Mouse (Mus musculus): ENCODE data around the gene Sgms1. TPM values are rescaled to one million over a fixed set of nuclear protein-coding genes. Genes with fewer than 3 reads are reported as not detected.

The Sgms1 gene
- polyA plus RNA-seq, 1 experiment from 2014 or later: 19.2 TPM

DNA sequence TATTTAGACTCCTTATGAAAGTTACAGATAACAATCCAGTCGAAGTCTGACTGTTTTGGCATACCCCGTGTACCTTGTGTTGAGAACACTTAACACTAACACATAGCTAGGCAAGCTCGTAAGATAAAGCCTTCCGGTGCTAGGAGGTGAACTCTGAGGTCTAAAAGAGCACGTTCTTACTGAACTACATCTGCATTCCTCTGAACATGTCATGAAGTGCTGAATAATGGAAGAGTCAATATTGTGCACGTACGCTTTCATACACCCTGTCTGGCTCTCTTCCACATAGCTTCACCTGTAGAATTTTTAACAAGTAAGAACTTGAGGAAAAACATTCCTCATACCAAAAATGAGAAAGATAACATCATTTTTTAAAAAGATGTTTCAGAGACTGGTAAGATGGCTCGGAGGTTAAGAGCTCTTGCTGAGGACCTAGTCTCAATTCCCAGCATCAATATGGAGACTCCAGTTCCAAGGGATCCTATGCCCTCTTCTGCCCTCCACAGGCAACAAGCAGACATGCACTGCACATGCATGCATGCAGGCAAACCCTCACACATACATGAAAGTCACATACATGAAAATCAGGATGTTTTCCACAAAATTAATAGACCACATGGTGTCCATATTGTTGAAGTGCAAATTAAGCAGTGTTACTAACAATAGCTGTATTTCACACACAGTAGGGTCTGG lies 4.4 kb upstream of the Sgms1 start:
- ATAC-seq (ENCODE audit: low FRiP score): no peak
- Histone ChIP-seq H3K27me3 (no peaks in the 10 kb centered on the region), H3K27ac (no peak overlapping the region)

DNA sequence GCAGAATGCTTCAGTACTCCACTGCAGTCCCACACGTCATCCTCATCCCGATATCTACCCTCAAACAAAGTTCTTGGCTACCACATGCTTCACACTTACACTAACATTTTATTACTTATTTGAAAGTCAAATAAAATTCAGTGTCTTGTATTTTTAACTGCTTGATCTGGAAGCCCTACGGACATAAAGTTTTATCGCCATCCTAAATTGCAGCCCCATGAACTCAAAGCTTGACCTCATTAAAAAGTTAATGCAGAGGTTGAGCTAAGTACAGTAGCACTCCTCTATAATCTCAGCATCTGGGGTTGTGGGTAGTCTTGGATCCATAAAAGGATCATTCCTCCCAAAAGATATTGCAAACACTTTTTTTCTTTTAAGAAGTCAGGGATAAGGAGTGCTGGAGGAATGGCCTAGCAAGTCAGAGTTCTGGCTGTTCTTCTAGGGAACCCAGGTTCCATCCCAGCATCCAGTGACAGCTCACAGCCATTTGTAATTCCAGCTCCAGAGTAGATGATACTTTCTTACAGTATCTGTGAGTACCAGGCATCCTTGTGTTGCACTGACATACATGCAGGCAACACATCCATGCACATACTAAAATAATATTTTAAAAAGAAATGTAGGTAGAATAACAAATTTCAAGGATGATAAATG lies 3.7 kb upstream of the Sgms1 start:
- Histone ChIP-seq H3K9ac (no peak overlapping the region), H3K4me3 (no peak overlapping the region), H3K27ac (no peak overlapping the region), H3K36me3 (no peaks in the 10 kb centered on the region), H3K4me2 (replicated peaks) (no peak overlapping the region), H3K4me1 (peaks cover 6% of the 10 kb centered on the region), H3K9me3 (replicated peaks) (no peaks in the 10 kb centered on the region), H3K27me3 (no peaks in the 10 kb centered on the region)
- ATAC-seq (ENCODE audit: low FRiP score): no peak
- 91% methylated on average over 4 of the region's 4 CpGs for WGBS

More for the DNA sequence above, 4.4 kb upstream of the Sgms1 start:
- H3K9ac ChIP-seq: no peak overlapping the region
- no peak overlapping the region for H3K4me3 ChIP-seq
- H3K4me2 ChIP-seq (replicated peaks): no peak overlapping the region
- no peaks in the 10 kb centered on the region for H3K9me3 ChIP-seq (replicated peaks)
- no peaks in the 10 kb centered on the region for H3K36me3 ChIP-seq
- H3K4me1 ChIP-seq: peaks cover 6% of the 10 kb centered on the region
- 92% methylated on average over 8 of the region's 8 CpGs for WGBS

DNA sequence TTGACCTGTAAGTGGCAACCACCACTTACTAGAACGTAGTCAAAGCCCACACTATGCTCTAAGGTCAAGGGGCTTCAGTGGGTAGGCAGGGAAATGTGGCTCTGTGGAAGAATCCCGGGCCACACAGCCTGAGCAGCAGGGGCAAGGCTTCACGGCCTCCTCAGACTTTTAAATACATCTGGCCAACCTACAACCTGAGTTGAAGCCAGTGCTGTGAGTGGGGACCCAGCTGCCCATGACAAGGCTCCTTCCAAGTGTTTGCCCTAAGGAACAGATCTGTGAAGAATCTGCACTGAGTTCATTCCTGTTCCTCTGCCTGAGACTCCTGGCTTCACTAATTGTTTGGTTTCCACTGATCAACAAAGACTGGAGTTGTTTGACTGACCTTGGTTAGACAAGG lies 1.9 kb upstream of the Sgms1 start:
- no peak for ATAC-seq (ENCODE audit: low FRiP score)
- Histone ChIP-seq H3K9me3 (replicated peaks) (no peaks in the 10 kb centered on the region), H3K27ac (no peak overlapping the region), H3K4me1 (peaks cover 17% of the 10 kb centered on the region), H3K9ac (no peak overlapping the region), H3K27me3 (no peaks in the 10 kb centered on the region), H3K4me3 (no peak overlapping the region), H3K36me3 (no peaks in the 10 kb centered on the region), H3K4me2 (replicated peaks) (no peak overlapping the region)
- WGBS: 99% methylated on average over 3 of the region's 3 CpGs

DNA sequence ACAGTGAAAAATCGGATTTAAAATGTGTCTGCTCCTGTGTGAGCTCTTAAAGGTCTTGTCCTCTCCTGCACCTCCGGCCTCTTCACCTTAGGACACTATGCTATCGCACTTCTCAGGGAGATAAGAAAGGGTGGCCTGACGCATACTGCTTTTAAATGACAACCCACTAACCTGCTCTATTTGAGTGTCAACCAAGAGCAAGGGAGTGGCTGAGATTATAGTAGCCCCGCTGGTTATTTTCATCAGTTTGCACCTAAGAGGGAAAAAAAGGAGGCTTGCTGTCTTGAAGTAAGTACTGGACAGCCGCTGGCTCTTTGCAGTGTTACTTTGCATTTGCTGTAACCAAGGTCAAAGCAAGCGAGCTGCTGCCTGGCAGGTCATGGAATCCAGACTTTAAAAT lies 602 bp upstream of the Sgms1 start:
- H3K27me3 ChIP-seq: no peaks in the 10 kb centered on the region
- H3K9me3 ChIP-seq (replicated peaks): no peaks in the 10 kb centered on the region
- H3K27ac ChIP-seq: peak overlapping the region; percentile 96; the same call in 1 of the 2 replicates
- 82% methylated on average over 7 of the region's 7 CpGs for WGBS
- peak overlapping the region; percentile 85 for H3K4me3 ChIP-seq
- no peak for ATAC-seq (ENCODE audit: low FRiP score)
- H3K36me3 ChIP-seq: no peaks in the 10 kb centered on the region
- peaks cover 18% of the 10 kb centered on the region for H3K4me1 ChIP-seq
- peak overlapping the region; percentile 93 for H3K4me2 ChIP-seq (replicated peaks)
- H3K9ac ChIP-seq: peak overlapping the region; percentile 85

DNA sequence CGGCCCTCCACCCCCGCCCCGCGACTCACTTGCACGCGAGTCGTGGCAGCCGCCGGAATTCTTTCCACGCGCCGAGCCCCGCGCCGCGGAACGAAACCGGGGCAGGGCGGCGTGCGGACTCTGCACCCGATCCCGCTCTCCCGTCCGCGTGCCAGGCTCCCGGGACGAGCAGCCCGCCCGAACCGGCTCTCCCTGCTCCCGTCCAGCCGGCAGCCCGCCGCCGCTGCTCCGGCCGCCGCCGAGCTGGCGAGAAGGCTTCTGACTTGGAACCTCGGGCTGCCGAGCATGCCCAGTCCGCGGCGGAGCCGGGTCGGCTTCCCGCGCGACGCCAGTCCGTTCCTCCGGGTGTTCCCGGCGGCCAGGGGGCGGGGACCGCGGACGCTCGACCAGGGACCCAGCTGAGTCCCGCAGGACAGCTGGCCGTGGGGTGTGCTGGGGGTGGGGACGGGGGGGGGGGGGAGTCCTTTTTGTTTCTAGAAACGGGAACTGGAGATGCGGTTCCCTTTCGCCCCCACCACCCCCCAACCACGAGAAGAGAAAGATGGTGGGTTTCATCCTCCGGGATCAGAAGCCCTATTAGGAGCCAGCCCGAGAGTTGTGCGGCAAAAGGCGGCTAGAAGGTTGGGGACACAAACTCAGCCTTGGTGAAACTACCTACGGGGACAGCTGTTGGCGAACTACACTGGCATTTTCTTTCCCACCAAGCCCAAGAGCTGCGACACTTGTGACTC lies 1.2 kb downstream of the Sgms1 start:
- H3K9me3 ChIP-seq (replicated peaks): no peaks in the 10 kb centered on the region
- H3K36me3 ChIP-seq: no peaks in the 10 kb centered on the region
- H3K4me2 ChIP-seq (replicated peaks): peak overlapping the region; percentile 93
- H3K9ac ChIP-seq: peak overlapping the region; percentile 85
- peak overlapping the region; percentile 85 for H3K4me3 ChIP-seq
- peak overlapping the region; percentile 96 for H3K27ac ChIP-seq
- peaks cover 18% of the 10 kb centered on the region for H3K4me1 ChIP-seq
- no peaks in the 10 kb centered on the region for H3K27me3 ChIP-seq
- under 1% methylated on average over 60 of the region's 75 CpGs for WGBS
- ATAC-seq (ENCODE audit: low FRiP score): peak; percentile 92

DNA sequence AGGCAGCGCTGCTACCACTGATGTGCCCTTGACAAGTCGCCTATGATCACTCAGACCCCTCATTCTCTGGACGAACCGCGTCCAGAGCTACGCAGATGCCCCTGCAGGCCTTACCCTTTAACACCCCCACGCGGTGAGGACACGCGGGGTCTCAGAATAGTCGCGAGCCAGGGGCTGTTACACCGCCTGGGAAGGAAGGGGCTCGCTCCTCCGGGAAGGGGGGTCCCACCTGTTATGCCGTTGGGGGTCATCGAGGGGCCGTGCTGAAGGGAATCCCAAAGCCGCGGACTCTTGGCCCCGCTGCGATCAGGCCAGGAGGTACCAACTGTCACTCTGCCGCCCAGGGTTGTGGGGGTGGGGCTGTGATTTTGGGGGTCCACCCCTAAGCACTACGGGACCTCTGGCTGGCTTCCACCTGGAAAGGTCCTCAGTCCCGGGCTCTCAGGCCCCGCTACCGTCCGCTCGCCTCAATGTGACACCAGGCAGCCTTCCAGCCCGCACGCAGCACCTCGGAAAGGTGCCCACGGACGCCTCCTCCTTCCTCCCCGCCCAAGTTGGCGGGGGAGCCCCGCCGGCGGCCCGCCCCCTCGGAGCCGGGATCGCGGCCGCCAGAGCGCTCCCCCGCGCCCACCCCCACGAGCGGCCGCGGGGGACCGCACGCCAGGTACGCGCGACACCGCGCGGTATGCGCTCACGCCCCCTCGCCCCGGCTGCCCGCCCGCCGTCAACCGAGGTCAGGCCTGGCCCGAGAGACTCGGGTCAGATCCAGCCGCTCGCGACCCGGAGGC lies 1.9 kb downstream of the Sgms1 start:
- H3K4me3 ChIP-seq: peak overlapping the region; percentile 85
- H3K27me3 ChIP-seq: no peaks in the 10 kb centered on the region
- peak; percentile 44 for ATAC-seq (ENCODE audit: low FRiP score)
- peak overlapping the region; percentile 85 for H3K9ac ChIP-seq
- H3K4me2 ChIP-seq (replicated peaks): peak overlapping the region; percentile 93
- H3K27ac ChIP-seq: peak overlapping the region; percentile 96
- H3K36me3 ChIP-seq: no peaks in the 10 kb centered on the region
- no peaks in the 10 kb centered on the region for H3K9me3 ChIP-seq (replicated peaks)
- under 1% methylated on average over 62 of the region's 74 CpGs for WGBS
- H3K4me1 ChIP-seq: peaks cover 18% of the 10 kb centered on the region

DNA sequence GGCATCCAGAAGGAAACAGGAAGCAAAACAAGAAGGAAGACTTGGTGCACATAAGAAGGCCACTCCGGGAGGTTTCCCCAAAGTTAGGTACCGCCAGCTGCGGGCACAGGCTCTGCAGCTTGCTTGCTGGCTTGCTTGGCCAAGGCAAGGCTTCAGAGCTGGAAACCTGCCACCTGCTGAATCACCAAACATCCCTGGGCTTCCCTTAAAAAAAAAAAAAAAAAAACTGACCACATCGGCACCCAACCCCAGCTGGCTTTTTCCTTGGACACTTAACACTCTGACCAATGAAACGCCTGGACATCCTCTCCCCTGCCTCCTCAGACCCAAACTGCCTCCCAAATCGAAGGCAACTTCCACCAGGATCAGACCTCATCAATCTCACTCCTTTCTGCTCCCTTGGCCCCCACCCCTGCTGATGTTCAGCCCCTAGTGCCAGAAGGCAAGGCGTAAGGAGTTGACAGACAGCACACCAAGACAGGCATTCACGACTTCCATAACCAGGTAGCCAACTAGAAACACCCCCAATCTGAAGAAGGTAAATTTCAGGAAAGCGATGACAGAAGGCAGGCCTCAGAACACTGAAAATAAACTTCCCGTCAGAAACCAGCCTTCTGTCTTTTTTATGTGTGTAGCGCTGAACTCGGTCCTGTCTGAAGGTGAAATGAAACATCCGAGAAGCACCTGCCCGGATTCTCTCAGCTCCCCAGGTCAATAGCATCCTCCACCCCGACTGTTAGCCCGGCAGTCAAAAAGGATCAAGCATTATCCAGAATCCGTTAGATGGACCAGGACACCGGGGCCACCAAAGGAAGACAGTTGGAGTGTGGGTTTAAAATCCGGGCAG lies 2.7 kb downstream of the Sgms1 start:
- Histone ChIP-seq H3K9ac (peak overlapping the region; percentile 85), H3K27me3 (no peaks in the 10 kb centered on the region), H3K27ac (no peak overlapping the region), H3K36me3 (no peaks in the 10 kb centered on the region), H3K9me3 (replicated peaks) (no peaks in the 10 kb centered on the region), H3K4me1 (peaks cover 18% of the 10 kb centered on the region), H3K4me3 (peak overlapping the region; percentile 85), H3K4me2 (replicated peaks) (peak overlapping the region; percentile 93)
- 26% methylated on average over 19 of the region's 19 CpGs for WGBS
- ATAC-seq (ENCODE audit: low FRiP score): no peak

DNA sequence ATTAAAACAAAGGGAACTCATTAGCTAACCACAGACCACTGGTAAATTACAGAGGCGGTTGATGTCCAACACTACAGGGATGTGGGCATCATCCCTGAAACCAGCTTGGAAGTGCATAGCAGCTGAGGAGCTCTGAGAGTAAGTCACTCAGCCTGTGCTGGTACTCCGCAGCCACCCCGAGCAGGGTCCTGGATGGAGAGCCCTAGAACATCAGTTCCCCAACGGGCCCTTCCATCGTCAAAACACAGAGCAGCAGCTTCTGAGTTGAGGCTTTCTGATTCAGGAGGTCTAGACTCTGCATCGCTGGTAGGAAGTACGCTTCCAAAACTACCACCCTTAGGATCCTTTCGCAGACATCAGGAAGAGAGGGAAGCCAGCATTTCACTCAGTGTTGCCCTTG lies 5.8 kb downstream of the Sgms1 start:
- H3K4me3 ChIP-seq: no peak overlapping the region

DNA sequence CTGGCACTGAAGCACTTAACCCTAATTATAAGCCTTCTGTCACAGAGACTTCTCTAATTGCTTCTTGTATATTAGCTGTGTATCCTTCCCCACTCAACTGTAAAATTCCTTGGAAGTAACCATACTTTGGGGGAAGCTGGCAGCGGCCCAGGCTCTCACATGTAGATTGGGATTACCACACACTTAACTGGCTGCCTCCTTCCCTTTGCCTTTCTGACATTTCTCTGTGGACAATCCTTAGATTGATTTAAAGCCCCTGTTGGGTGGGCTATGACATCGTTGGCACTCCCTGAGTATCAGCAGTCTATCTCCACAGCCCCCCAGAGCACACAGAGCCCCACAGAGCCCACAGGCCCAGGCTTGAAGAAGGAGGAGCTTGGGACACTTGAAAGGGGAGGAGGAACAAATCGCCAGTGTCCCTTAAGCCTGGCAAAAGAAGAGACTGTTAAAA lies 8.0 kb downstream of the Sgms1 start:
- Histone ChIP-seq H3K4me3 (no peak overlapping the region), H3K27me3 (no peaks in the 10 kb centered on the region), H3K27ac (no peak overlapping the region), H3K36me3 (no peaks in the 10 kb centered on the region), H3K9ac (no peak overlapping the region), H3K4me1 (peaks cover 14% of the 10 kb centered on the region), H3K4me2 (replicated peaks) (no peak overlapping the region), H3K9me3 (replicated peaks) (no peaks in the 10 kb centered on the region)
- no peak for ATAC-seq (ENCODE audit: low FRiP score)
- WGBS: 76% methylated on average over 3 of the region's 3 CpGs

More for the DNA sequence above, 5.8 kb downstream of the Sgms1 start:
- no peak for ATAC-seq (ENCODE audit: low FRiP score)
- 96% methylated on average over 8 of the region's 8 CpGs for WGBS
- Histone ChIP-seq H3K36me3 (no peaks in the 10 kb centered on the region), H3K27ac (no peak overlapping the region), H3K9me3 (replicated peaks) (no peaks in the 10 kb centered on the region), H3K9ac (no peak overlapping the region), H3K4me2 (replicated peaks) (no peak overlapping the region), H3K4me1 (peaks cover 13% of the 10 kb centered on the region), H3K27me3 (no peaks in the 10 kb centered on the region)

DNA sequence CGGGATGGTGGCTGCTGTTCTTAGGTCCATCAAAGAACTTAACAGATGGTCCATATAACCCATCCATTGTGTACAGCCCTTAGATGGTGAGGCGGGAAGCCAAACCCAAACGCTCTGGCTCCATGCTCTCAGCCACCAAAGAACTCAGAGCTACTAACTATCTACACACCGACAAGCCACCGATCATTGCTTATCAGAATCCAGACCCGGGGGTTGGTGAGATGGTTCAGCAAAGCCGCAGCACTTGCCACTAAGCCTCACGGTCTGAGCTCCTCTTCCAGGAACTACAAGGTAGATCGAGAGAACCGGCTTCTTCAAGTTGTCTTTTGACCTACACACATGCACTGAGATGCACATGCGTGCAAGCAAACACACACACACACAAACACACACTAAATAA lies 8.8 kb downstream of the Sgms1 start:
- ATAC-seq (ENCODE audit: low FRiP score): no peak
- no peaks in the 10 kb centered on the region for H3K9me3 ChIP-seq (replicated peaks)
- 93% methylated on average over 11 of the region's 11 CpGs for WGBS
- H3K27me3 ChIP-seq: no peaks in the 10 kb centered on the region
- no peak overlapping the region for H3K9ac ChIP-seq
- peaks cover 11% of the 10 kb centered on the region for H3K4me1 ChIP-seq
- H3K27ac ChIP-seq: no peak overlapping the region
- no peaks in the 10 kb centered on the region for H3K36me3 ChIP-seq
- no peak overlapping the region for H3K4me2 ChIP-seq (replicated peaks)
- H3K4me3 ChIP-seq: no peak overlapping the region

DNA sequence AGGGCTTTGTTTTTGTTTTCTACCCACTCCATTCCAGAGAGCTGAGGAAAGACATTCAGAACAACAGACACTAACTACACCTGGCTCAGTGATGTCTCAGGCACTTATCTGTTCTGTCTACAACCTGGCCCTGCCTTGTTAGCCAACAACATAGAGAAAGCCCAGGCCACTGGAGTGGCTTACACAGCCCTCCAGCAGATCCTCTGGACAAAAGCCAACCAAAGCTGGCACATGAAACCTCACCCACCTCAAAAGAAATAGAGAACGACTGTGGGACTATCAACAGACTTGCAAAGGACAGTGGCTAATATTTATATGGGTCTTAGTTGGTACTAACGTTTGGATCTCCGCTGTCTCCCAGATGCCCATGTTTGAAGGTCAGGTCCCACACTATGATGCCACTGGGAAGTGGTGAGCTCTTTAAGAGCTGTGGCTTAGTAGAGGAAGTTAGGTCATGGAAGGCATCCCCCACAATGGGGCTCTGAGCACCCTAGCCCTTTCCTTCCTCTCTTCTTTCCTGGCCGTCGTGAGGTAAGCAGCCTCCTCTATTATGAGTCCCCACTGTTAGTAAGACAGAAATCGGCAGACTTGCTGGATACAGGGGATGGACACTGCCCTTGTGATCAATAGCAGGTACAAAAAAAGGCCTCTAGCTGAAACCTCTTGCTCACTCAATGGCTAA lies 10.1 kb downstream of the Sgms1 start:
- no peak overlapping the region for H3K27ac ChIP-seq
- H3K4me2 ChIP-seq (replicated peaks): no peak overlapping the region
- H3K9ac ChIP-seq: no peak overlapping the region
- no peaks in the 10 kb centered on the region for H3K36me3 ChIP-seq
- no peaks in the 10 kb centered on the region for H3K27me3 ChIP-seq
- no peak for ATAC-seq (ENCODE audit: low FRiP score)
- H3K4me3 ChIP-seq: no peak overlapping the region
- WGBS: 77% methylated on average over 6 of the region's 6 CpGs
- H3K4me1 ChIP-seq: peaks cover 11% of the 10 kb centered on the region
- H3K9me3 ChIP-seq (replicated peaks): no peaks in the 10 kb centered on the region

All from hindbrain, embryonic 12.5 days (tissue).